Mouse (Mus musculus): ENCODE data around the gene Gan. TPM values are rescaled to one million over a fixed set of nuclear protein-coding genes. Genes with fewer than 3 reads are reported as not detected.

Gene Gan
- total RNA-seq, 1 experiment from 2014 or later = 5.4 TPM

Other genes starting within 250 kb of the Gan start
- gene Cmc2, start 236.7 kb upstream of the Gan start, total RNA-seq (2017) = 64.4 and 73.8 TPM in 2 replicates
- gene Cenpn, start 236.4 kb upstream of the Gan start, total RNA-seq (2017) = 35.8 and 48.2 TPM in 2 replicates
- gene Atmin, start 214.7 kb upstream of the Gan start, total RNA-seq (2017) = 10.3 and 17.7 TPM in 2 replicates
- gene 1700030J22Rik, start 179.2 kb upstream of the Gan start, total RNA-seq (2017) = 0.05 TPM in 1 of 2 replicates, not detected in the other
- 76.5 and 87.6 TPM in 2 replicates for gene Gcsh, start 164.6 kb upstream of the Gan start, total RNA-seq (2017)
- not detected in 2 replicates for gene Pkd1l2, start 75.7 kb upstream of the Gan start, total RNA-seq (2017)
- gene Bco1, start 62.3 kb upstream of the Gan start, total RNA-seq (2017) = 0.19 and 1.3 TPM in 2 replicates
- 20.5 and 29.0 TPM in 2 replicates for gene Cmip, start 98.9 kb downstream of the Gan start, total RNA-seq (2017)